Mouse (Mus musculus): ENCODE measurements around the gene Gm19668.

GRCm38 (mm10) chr10:77826951-77827350, 28.0 kb upstream of the Gm19668 start, which contains the start of gene Krtap10-4:
- no peak for TF ChIP-seq CTCF (IDR thresholded peaks at IDR 0.05; ENCODE audit: insufficient read depth, low read depth, low read length)
- TF ChIP-seq POLR2A (IDR thresholded peaks at IDR 0.05; ENCODE audit: insufficient read depth, low read depth, low read length): no peak

Measured in olfactory bulb, adult 2 months (tissue).